Mouse (Mus musculus) liver, adult 2 months (tissue): ENCODE results near the gene Armc2.

ENCODE experiments used
- CTCF ChIP-seq: fragments of 200-500 bp; IDR thresholded peaks from 2 replicates; pipeline ENCODE4 v1.5.1; 2011; ENCODE audit warnings: low read depth, low read length, control low read depth
- POLR2A ChIP-seq: fragments of 200-500 bp; IDR thresholded peaks from 2 replicates; pipeline ENCODE4 v1.6.1; 2011; ENCODE audit warnings: low read length, control low read depth; ENCODE audit not compliant: insufficient read depth; ENCODE audit errors: extremely low read depth

DNA sequence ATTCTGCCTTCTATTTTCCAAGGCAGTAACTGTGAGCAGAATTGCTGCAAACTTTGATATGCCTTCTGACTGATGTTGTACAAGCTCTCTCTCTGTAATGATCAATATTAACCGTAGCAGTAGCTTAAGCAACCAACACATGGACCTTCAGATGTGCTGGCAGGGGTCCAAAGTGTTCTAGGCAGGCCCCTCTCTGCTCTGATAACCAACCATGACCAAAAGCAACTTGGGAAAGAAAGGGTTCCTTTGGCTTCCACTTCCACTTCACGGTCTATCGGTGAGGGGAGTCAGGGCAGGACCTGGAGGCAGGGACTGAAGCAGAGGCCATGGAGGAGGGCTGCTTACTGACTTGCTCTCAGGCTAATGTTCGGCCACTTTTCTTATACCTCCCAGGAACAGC is 87.3 kb downstream of the Armc2 start:
- no peak for TF ChIP-seq CTCF
- TF ChIP-seq POLR2A = no peak
